Mouse (Mus musculus): ENCODE measurements around the gene Evi2b. TPM values are rescaled to one million over a fixed set of nuclear protein-coding genes. Genes with fewer than 3 reads are reported as not detected.

The Evi2b gene
- polyA plus RNA-seq, 2 experiments, result 2.5 to 4.6 TPM

GRCm38 (mm10) chr11:79515331-79515730 lies 8.2 kb downstream of the Evi2b start:
- Histone ChIP-seq H3K36me3 (ENCODE audit: control insufficient read depth, insufficient read depth, low read length) (no peaks in the 10 kb centered on the region), H3K9me3 (ENCODE audit: control insufficient read depth, low read length) (no peaks in the 10 kb centered on the region), H3K4me2 (replicated peaks; ENCODE audit: low read depth, low read length, severe bottlenecking) (no peak overlapping the region), H3K27me3 (ENCODE audit: control insufficient read depth, insufficient read depth, low read length) (no peaks in the 10 kb centered on the region), H3K4me1 (ENCODE audit: control insufficient read depth, insufficient read depth, low read length) (no peaks in the 10 kb centered on the region), H3K9ac (ENCODE audit: low read depth, low read length, severe bottlenecking) (no peak overlapping the region), H3K4me3 (replicated peaks; ENCODE audit: low read length) (no peak overlapping the region), H3K27ac (replicated peaks; ENCODE audit: low read depth, low read length) (no peak overlapping the region)
- 63% methylated on average over 6 of the region's 6 CpGs for WGBS
- no peak for TF ChIP-seq POLR2A (IDR thresholded peaks at IDR 0.05; ENCODE audit: borderline replicate concordance, extremely low read depth, insufficient read depth, insufficient read length)
- DNase-seq (ENCODE audit: low spot score), result no peak
- ATAC-seq (ENCODE audit: low FRiP score, low read depth), result no peak

GRCm38 (mm10) chr11:79511970-79512369 lies 11.6 kb downstream of the Evi2b start:
- Histone ChIP-seq H3K4me1 (ENCODE audit: control insufficient read depth, insufficient read depth, low read length) (no peaks in the 10 kb centered on the region), H3K27me3 (ENCODE audit: control insufficient read depth, insufficient read depth, low read length) (no peaks in the 10 kb centered on the region), H3K4me2 (replicated peaks; ENCODE audit: low read depth, low read length, severe bottlenecking) (no peak overlapping the region), H3K27ac (replicated peaks; ENCODE audit: low read depth, low read length) (no peak overlapping the region), H3K36me3 (ENCODE audit: control insufficient read depth, insufficient read depth, low read length) (no peaks in the 10 kb centered on the region), H3K4me3 (replicated peaks; ENCODE audit: low read length) (no peak overlapping the region), H3K9me3 (ENCODE audit: control insufficient read depth, low read length) (no peaks in the 10 kb centered on the region), H3K9ac (ENCODE audit: low read depth, low read length, severe bottlenecking) (no peak overlapping the region)
- no peak for DNase-seq (ENCODE audit: low spot score)
- 87% methylated on average over 3 of the region's 3 CpGs for WGBS
- no peak for TF ChIP-seq POLR2A (IDR thresholded peaks at IDR 0.05; ENCODE audit: borderline replicate concordance, extremely low read depth, insufficient read depth, insufficient read length)
- ATAC-seq (ENCODE audit: low FRiP score, low read depth), result no peak

GRCm38 (mm10) chr11:79504506-79504905 lies 19.1 kb downstream of the Evi2b start:
- 81% methylated on average over 7 of the region's 7 CpGs for WGBS
- Histone ChIP-seq H3K9me3 (ENCODE audit: control insufficient read depth, low read length) (no peaks in the 10 kb centered on the region), H3K9ac (ENCODE audit: low read depth, low read length, severe bottlenecking) (no peak overlapping the region), H3K4me3 (replicated peaks; ENCODE audit: low read length) (no peak overlapping the region), H3K4me1 (ENCODE audit: control insufficient read depth, insufficient read depth, low read length) (no peaks in the 10 kb centered on the region), H3K27me3 (ENCODE audit: control insufficient read depth, insufficient read depth, low read length) (no peaks in the 10 kb centered on the region), H3K36me3 (ENCODE audit: control insufficient read depth, insufficient read depth, low read length) (peaks cover 5% of the 10 kb centered on the region; the same call in 1 of the 2 replicates), H3K27ac (replicated peaks; ENCODE audit: low read depth, low read length) (no peak overlapping the region), H3K4me2 (replicated peaks; ENCODE audit: low read depth, low read length, severe bottlenecking) (no peak overlapping the region)
- DNase-seq (ENCODE audit: low spot score) (no peak), ATAC-seq (ENCODE audit: low FRiP score, low read depth) (no peak)
- TF ChIP-seq POLR2A (IDR thresholded peaks at IDR 0.05; ENCODE audit: borderline replicate concordance, extremely low read depth, insufficient read depth, insufficient read length), result no peak

DNA sequence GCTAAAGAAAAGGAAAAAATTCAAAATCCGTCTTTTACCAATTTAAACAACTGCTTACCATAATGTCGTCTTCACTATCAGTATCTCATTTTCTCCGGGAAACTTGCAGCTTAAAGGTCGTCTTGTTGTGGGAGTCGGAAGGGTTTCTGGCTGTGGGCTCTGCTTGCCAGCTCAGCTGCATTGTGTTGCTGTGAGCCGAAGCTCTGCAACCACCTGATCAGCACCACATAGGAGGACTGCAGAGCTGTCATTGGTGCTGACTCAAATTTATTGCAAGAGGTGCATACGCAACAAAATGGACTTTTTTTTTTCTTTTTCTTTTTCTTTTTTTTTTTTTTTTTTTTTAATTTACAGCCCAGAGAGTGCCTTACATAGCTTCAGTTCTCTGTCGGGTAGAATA lies 19.7 kb downstream of the Evi2b start, which contains the start of gene Omg:
Omg (minus strand) TSS at position 240 of the 400 bp plus-strand sequence.
- Histone ChIP-seq H3K4me1 (ENCODE audit: control insufficient read depth, insufficient read depth, low read length) (no peaks in the 10 kb centered on the region), H3K27me3 (ENCODE audit: control insufficient read depth, insufficient read depth, low read length) (no peaks in the 10 kb centered on the region), H3K27ac (replicated peaks; ENCODE audit: low read depth, low read length) (no peak within 1 kb of the TSS), H3K4me2 (replicated peaks; ENCODE audit: low read depth, low read length, severe bottlenecking) (no peak within 1 kb of the TSS), H3K4me3 (replicated peaks; ENCODE audit: low read length) (no peak within 1 kb of the TSS), H3K36me3 (ENCODE audit: control insufficient read depth, insufficient read depth, low read length) (peaks cover 5% of the 10 kb centered on the region; the same call in 1 of the 2 replicates), H3K9ac (ENCODE audit: low read depth, low read length, severe bottlenecking) (no peak within 1 kb of the TSS), H3K9me3 (ENCODE audit: control insufficient read depth, low read length) (no peaks in the 10 kb centered on the region)
- TF ChIP-seq POLR2A (IDR thresholded peaks at IDR 0.05; ENCODE audit: borderline replicate concordance, extremely low read depth, insufficient read depth, insufficient read length), result no peak
- 61% methylated on average over 8 of the region's 8 CpGs for WGBS
- ATAC-seq (ENCODE audit: low FRiP score, low read depth) (no peak), DNase-seq (ENCODE audit: low spot score) (no peak)

DNA sequence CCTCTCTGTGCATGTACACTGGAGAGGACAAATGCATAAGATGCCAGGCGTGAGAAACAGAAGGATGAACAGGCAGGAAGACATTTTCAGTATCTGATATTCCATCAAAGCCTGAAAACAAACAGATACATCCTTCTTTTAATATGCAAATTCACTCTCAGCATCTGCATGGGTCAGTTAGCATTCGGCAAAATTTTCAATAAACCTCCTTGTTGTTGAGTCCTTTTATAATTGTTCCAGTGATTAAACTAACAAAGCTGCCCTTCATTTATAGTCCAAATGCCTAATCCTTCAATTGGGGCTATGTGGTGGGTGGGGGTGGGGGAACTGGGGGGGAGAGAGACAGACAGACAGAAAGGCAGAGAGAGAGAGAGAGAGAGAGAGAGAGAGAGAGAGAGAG lies 20.6 kb downstream of the Evi2b start:
- DNase-seq (ENCODE audit: low spot score), result no peak
- H3K4me2 ChIP-seq (replicated peaks; ENCODE audit: low read depth, low read length, severe bottlenecking), result no peak overlapping the region
- 74% methylated on average over 2 of the region's 2 CpGs for WGBS
- no peaks in the 10 kb centered on the region for H3K27me3 ChIP-seq (ENCODE audit: control insufficient read depth, insufficient read depth, low read length)
- TF ChIP-seq POLR2A (IDR thresholded peaks at IDR 0.05; ENCODE audit: borderline replicate concordance, extremely low read depth, insufficient read depth, insufficient read length), result no peak
- ATAC-seq (ENCODE audit: low FRiP score, low read depth), result no peak
- peaks cover 5% of the 10 kb centered on the region; the same call in 1 of the 2 replicates for H3K36me3 ChIP-seq (ENCODE audit: control insufficient read depth, insufficient read depth, low read length)
- H3K27ac ChIP-seq (replicated peaks; ENCODE audit: low read depth, low read length), result no peak overlapping the region
- H3K9ac ChIP-seq (ENCODE audit: low read depth, low read length, severe bottlenecking), result no peak overlapping the region
- H3K4me1 ChIP-seq (ENCODE audit: control insufficient read depth, insufficient read depth, low read length), result no peaks in the 10 kb centered on the region
- H3K9me3 ChIP-seq (ENCODE audit: control insufficient read depth, low read length), result no peaks in the 10 kb centered on the region
- H3K4me3 ChIP-seq (replicated peaks; ENCODE audit: low read length), result no peak overlapping the region

All from limb, embryonic 14.5 days (tissue).